Mouse (Mus musculus) left cerebral cortex, adult 2 months (tissue): ENCODE data around the gene Tuft1. TPM values are rescaled to one million over a fixed set of nuclear protein-coding genes. Genes with fewer than 3 reads are reported as not detected.
"Not testable (repeated sequence)": the region's sequence is repeated elsewhere in the genome, so short reads cannot be mapped to it uniquely, and the experiment has no call there.

Experiments used
- DNase-seq, 2 experiments: peaks; one replicate each; pipeline ENCODE4 v3.0.0; 2021 to 2022; ENCODE audit warnings: low spot score in 2 of 2, mixed read lengths in 1 of 2; ENCODE audit errors: extremely low spot score in 1 of 2
- H3K27ac ChIP-seq: fragments of 200-600 bp; 2 replicates; pipeline ENCODE4 v1.8.1; 2022
- H3K4me3 ChIP-seq: fragments of 200-600 bp; 2 replicates; pipeline ENCODE4 v1.8.1; 2022
- CTCF ChIP-seq: fragments of 200-600 bp; IDR thresholded peaks from 2 replicates; pipeline ENCODE4 v1.8.1; 2022; ENCODE audit warnings: antibody characterized with exemption, mild to moderate bottlenecking, moderate library complexity
- intact Hi-C: fragments of 180-260 bp; cut with DNase I; formaldehyde crosslinking; loops from one replicate; pipeline ENCODE4 v1.15.1; 2025
- total RNA-seq, 2 experiments: library from RNA; stranded (reverse); gene quantifications; 2 replicates each; pipeline ENCODE4 v1.2.3; 2021

Tuft1 gene
- total RNA-seq, 2 experiments from 2014 or later: 1.8 to 1.9 TPM

DNA sequence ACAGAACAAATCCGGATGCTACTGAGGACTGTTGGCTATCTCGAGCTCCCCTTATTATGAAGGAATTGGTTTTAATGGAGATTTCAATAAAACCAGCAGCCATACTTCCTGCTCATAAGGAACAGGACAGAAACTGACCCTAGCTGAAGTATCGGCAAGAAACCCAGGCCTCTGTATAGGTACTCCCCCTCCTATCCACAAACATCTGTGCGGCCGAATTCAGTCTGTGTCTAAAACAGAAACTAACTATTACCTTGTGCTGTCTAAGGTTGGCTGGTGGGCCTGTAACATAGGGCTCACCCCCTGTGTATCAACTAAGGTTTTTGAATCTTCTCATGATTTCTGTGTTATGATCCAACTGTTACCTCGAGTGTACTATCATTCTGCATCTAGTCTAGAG lies 25.0 kb upstream of the Tuft1 start:
- intact Hi-C loops: no loop called here
- no peak for DNase-seq
- no peak overlapping the region for H3K4me3 ChIP-seq
- no peak overlapping the region for H3K27ac ChIP-seq
- no peak for TF ChIP-seq CTCF

DNA sequence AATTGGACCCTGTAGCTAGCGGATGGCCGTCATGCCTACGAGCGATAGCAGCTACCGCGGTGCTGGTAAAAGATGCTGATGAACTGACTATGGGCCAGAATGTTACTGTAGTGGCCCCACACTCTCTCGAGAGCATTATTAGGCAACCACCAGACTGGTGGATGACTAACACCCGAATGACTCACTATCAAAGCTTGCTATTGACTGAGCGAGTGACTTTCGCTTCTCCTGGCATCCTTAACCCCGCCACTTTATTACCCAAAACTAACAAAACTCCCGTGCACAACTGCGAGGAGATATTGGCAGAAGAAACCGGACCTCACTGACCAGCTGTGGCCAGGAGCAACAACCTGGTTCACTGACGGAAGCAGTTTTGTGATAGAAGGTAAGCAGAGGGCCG lies 22.1 kb upstream of the Tuft1 start:
- intact Hi-C loops: no loop called here
- no peak for TF ChIP-seq CTCF
- Histone ChIP-seq H3K4me3 (no peak overlapping the region), H3K27ac (no peak overlapping the region)
- DNase-seq: no peak

- H3K27ac ChIP-seq, intact Hi-C loops, DNase-seq, H3K4me3 ChIP-seq: not testable (repeated sequence)
Observed at GRCm38 (mm10) chr3:94680032-94680431, 21.4 kb upstream of the Tuft1 start.

DNA sequence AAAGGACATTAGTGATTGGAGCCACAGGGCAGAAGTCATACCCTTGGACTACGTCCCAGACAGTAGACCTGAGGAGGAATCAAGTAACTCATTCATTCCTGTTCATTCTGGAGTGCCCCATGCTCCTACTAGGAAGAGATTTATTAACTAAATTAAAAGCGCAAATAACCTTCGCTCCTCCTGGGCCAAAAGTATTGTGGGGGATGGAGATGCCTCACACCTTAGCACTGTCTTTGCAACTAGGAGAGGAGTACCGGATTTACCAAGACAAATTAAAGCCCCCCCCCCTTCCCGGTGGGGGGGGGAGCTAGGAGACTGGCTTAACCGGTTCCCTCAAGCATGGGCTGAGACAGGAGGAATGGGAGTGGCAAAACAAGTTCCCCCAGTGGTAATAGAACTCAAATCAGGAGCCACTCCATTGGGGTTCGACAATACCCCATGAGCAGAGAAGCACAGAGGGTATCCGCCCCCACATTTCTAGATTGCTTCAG lies 20.7 kb upstream of the Tuft1 start:
- intact Hi-C loops: no loop called here
- Histone ChIP-seq H3K27ac (no peak overlapping the region), H3K4me3 (no peak overlapping the region)
- no peak for DNase-seq
- no peak for TF ChIP-seq CTCF

GRCm38 (mm10) chr3:94675101-94675500 lies 16.4 kb upstream of the Tuft1 start:
- DNase-seq, intact Hi-C loops, H3K4me3 ChIP-seq, H3K27ac ChIP-seq: not testable (repeated sequence)

DNA sequence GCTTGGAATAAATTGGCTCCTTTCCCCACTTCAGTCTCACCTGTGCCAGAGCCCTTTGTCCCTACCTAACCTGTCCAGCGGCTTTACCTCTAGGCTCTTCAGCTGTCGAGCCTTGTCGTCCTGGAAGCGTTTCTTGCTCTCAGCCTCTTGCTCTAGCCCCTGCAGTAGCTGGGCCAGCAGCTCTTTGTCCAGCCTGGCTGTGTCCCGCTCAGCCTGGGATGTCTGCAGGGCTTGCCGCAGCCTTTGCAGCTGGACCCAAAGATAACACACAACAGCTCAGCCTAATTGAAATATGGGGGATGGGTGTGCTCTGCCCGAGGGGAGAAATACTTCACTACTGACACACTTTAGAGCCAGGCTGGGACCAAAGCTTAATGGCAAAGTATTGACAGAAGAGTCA lies 7.2 kb upstream of the Tuft1 start:
- DNase-seq, intact Hi-C loops, H3K27ac ChIP-seq, H3K4me3 ChIP-seq: not testable (repeated sequence)

GRCm38 (mm10) chr3:94665060-94665802 lies 6.6 kb upstream of the Tuft1 start:
- DNase-seq, H3K4me3 ChIP-seq, intact Hi-C loops, H3K27ac ChIP-seq: not testable (repeated sequence)
- TF ChIP-seq CTCF: peak; percentile 23

GRCm38 (mm10) chr3:94660841-94661240 lies 2.2 kb upstream of the Tuft1 start:
- H3K4me3 ChIP-seq, H3K27ac ChIP-seq, intact Hi-C loops: not testable (repeated sequence)

GRCm38 (mm10) chr3:94659142-94659748 lies 573 bp upstream of the Tuft1 start:
- H3K4me3 ChIP-seq, intact Hi-C loops, H3K27ac ChIP-seq, DNase-seq: not testable (repeated sequence)

More at GRCm38 (mm10) chr3:94660841-94661240, 2.2 kb upstream of the Tuft1 start:
- DNase-seq: not testable (repeated sequence)

- H3K27ac ChIP-seq, DNase-seq, intact Hi-C loops: not testable (repeated sequence)
- peak overlapping the region; percentile 34 for H3K4me3 ChIP-seq
Observed at GRCm38 (mm10) chr3:94657852-94658739, 576 bp downstream of the Tuft1 start.

- intact Hi-C loops, H3K27ac ChIP-seq, DNase-seq, H3K4me3 ChIP-seq: not testable (repeated sequence)
Observed at GRCm38 (mm10) chr3:94653967-94654366, 4.7 kb downstream of the Tuft1 start.

DNA sequence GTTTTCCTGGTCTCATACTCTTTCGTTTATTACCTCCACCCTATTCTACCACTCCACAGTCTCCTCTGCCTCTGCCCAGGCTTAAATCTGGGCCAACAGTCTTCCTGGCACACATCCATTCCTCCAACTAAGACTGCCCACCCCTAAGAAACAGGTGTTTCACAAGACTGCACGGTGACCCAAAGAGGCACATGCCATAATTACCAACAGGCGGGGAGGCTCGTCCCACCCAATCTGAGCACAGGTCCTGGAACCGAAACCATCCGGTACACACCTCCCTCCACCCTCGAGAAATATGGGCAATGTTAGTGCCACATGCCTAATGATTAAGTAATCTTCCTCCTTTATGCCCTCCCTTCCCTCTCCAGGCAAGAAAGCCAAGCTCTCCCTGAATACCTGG lies 8.3 kb downstream of the Tuft1 start:
- no peak overlapping the region for H3K4me3 ChIP-seq
- intact Hi-C loops: no loop called here
- no peak for DNase-seq
- H3K27ac ChIP-seq: no peak overlapping the region
- TF ChIP-seq CTCF: no peak
